Mouse (Mus musculus) cerebellum, adult 11-12 months (tissue): ENCODE data around the gene Pax9.

Experiments
- DNase-seq: peaks from one replicate; pipeline ENCODE4 v3.0.0; 2022

Gene Pax9

DNA sequence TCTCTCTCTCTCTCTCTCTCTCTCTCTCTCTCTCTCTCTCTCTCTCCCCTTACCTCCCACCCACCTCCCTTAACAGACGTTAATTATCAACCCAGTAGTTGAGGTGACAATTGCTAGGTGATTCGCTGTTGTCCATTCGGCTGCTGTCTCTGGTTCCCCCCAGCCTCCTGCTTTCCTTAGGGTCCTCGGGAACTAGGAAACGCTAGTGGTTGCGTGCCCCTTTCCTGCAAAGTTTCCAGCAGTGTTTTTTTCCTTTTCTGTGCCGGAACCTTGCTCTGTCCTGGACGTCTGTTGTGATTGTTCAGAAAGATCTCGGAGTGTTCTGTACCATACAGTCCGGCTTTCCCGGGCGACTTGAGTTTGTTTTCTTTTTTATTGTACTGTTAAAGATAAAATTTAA lies 6.2 kb downstream of the Pax9 start:
- no peak for DNase-seq

- no peak for DNase-seq
Measured at GRCm38 (mm10) chr12:56698191-56698980, 6.8 kb downstream of the Pax9 start.

GRCm38 (mm10) chr12:56699351-56699750 lies 7.8 kb downstream of the Pax9 start:
- no peak for DNase-seq

GRCm38 (mm10) chr12:56699915-56700900 lies 8.6 kb downstream of the Pax9 start:
- no peak for DNase-seq

GRCm38 (mm10) chr12:56701004-56701403 lies 9.4 kb downstream of the Pax9 start:
- no peak for DNase-seq

GRCm38 (mm10) chr12:56717971-56718706 lies 26.6 kb downstream of the Pax9 start:
- no peak for DNase-seq

DNA sequence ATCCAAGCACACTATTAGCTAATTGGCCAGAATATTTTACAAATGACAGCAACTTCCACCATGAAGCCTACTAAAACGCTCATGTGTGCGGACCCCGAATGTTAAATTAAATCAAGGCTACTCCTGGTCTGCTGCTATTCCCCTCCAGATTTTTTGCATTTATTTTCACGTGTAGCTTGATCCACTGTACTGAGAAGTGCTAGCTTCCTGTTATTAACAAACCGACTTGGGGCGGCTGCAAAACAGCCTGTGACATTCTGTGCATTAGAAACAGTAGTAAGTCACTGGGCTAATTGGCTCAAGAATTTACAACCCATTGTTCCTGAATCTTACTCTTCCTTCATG lies 27.1 kb downstream of the Pax9 start:
- DNase-seq, result no peak

DNA sequence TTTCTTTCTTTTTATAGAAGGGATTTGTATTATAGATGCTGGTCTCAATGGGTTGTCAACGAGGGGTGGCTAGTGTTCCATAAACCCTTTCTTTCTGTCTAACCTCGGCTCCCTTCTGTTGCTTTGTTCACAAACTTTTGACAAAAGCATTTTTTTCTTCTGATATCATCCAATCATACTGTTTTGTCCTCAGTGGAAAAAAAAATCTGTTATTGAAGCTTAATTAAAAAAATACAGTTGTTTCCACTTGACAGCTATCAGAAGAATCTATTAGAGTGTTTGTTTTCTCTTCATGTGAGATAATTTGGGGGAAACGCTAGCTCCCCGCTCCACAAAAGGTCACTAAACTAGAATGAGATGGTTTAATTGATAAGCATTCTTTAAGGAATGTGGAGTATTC lies 36.1 kb downstream of the Pax9 start:
- DNase-seq, result no peak

DNA sequence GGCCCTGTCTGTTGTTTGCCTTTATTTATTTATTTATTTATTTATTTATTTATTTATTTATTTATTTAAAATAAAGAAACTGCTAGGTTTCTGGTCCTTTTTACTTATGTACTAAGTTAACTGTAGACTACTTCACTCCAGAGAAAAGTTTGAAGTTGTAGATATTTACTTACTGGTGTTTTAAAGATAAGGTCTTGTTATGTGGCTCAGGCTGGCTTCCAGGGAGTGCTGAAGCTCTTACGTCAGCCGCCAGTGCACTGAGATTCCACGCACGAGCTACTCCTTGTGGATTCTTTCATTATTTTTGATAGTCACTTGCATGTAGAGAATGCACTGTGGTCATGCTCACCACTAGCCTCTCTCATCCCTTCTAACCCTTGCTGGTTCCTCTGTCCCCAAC lies 45.5 kb downstream of the Pax9 start:
- no peak for DNase-seq
